Mouse (Mus musculus) heart, adult 8-10 months (tissue): ENCODE results near the gene Plpp6. TPM values are rescaled to one million over a fixed set of nuclear protein-coding genes. Genes with fewer than 3 reads are reported as not detected.
"Not testable (repeated sequence)": the region's sequence is repeated elsewhere in the genome, so short reads cannot be mapped to it uniquely, and the experiment has no call there.

Source experiments
- DNase-seq: peaks from one replicate; pipeline ENCODE4 v3.0.0; 2022; ENCODE audit warnings: low spot score
- total RNA-seq, 4 experiments: library from RNA; stranded (reverse); gene quantifications; 2 replicates each; pipeline ENCODE4 v1.2.4; 2022

Plpp6 gene
- total RNA-seq, 4 experiments from 2014 or later: 6.7 to 9.4 (median 7.8) TPM

- DNase-seq: no peak
Measured at GRCm38 (mm10) chr19:28982617-28983016, 18.9 kb downstream of the Plpp6 start.

DNA sequence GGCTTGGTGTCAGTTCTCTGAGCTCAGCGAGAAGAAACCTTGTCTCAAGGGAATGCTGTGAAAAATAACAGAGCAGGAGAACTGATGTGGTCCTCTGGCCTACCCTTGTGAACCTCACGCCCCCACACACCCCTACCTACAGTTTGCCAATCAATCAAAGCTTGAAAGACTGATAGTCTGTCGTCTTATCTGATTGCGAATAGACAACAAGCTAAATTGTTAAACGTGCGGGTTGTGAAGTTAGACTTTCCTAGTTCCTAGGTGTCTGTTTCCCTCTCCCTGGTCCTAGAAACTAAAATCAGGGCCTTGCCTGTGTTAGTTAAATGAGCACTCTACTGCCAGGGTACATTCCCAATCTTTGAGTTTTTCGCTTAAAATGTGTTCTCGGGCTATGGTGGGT is 25.8 kb downstream of the Plpp6 start:
- DNase-seq: no peak

DNA sequence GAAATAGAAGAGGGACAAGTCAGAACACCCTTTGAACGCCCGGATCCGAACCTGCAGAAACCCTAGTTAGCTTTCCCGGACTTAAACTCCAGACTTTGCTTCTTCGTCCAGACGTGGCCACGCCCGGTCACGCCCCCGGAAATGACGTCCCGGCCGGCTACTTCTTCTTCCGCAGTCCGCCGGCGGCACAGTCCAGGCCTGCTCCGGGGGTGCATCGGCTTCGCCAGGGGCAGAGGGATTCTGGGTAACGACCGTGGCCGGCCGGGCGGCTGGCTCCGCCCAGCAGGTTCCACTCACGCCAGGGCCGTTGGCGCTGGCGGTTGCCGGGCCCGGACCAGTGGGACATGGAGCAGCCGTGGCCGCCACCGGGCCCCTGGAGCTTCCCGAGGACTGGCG is 26.4 kb downstream of the Plpp6 start, which contains the start of gene Cdc37l1:
TSS of gene Cdc37l1 (plus strand) at position 159 of the 396 bp plus-strand sequence.
- peak; percentile 99 for DNase-seq

GRCm38 (mm10) chr19:28990590-28991221 is 27.0 kb downstream of the Plpp6 start:
- peak; percentile 55 for DNase-seq

DNA sequence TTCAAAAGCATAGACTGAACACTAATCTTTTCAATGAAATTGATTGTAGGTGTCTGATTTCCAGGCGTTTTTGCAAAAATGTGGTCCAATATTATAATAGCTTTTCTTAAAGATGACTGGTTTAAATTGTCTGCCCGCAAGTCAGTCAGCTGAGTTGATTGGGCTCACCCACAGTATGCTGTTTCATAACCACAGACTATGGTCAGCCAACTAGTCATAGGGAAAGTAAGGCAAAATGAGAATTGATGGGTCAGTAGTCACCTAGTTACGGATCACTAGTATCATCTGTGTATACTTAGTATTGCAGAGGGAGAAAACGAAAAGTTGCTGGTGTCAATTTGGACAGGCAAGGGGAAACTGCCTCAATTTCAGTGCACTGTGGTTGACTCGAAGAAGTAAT is 27.6 kb downstream of the Plpp6 start:
- no peak for DNase-seq

DNA sequence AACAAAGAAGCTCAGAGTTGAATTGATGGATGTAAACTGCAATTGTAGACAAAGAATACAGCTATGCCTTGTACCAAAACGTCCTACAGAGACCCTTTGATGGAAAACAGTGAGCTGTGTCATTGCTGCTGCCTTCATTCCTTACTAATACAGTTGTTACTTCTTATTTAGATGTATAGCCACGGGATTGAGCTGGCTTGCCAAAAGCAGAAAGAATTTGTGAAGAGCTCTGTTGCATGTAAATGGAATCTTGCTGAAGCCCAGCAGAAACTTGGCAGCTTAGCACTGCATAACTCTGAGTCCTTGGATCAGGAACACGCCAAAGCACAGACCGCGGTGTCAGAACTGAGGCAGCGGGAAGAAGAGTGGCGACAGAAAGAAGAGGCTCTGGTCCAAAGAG is 31.1 kb downstream of the Plpp6 start:
- DNase-seq: no peak

GRCm38 (mm10) chr19:28995366-28995765 is 31.6 kb downstream of the Plpp6 start:
- DNase-seq: no peak

GRCm38 (mm10) chr19:28997976-28998630 is 34.4 kb downstream of the Plpp6 start:
- no peak for DNase-seq

DNA sequence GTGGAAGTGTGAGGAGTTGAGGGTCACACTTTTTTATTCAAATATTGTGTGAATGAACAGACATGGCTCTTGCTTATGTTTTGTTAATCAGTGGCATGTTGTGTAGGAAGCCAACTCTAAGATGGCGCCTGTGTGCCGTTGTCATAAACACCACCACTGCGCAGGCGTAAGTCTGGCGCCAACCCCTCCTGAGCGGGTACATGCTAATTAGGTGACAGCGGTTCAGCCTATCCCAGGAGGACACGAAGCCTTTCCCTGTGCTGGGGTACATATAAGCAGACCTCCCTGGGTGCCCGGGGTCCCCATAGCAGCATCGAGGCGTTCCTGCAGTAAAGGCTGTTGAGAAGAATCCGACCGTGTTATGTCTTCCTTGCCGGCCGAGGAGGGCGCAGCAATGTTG is 36.6 kb downstream of the Plpp6 start:
- DNase-seq: not testable (repeated sequence)

DNA sequence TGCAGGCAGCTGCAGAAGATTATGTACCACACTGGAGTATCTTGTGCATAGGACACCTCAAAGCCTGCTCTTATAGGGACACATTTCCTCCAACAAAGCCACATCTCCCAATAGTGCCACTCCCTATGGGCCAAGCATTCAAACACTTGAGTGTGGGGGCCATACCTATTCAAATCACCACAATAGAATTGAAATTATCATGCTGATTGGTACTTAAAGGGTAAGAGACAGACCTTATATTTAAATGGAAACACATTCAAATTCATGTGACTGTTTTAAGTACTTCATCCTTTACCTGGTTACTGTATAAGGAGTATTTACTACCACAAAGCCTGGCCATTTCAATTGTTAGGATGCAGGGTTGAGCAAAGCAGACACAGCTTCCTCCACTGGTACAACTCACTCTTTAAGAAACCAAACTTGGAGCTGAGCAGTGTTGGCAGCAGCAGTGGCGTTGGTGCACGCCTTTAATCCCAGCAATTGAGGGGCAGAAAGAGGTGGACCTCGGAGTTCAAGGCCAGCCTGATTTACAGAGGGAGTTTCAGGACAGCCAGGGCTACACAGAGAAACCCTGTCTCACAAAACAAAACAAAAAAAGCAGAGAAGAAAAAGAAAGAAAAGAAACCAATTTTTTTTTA is 44.4 kb downstream of the Plpp6 start:
- DNase-seq: no peak

DNA sequence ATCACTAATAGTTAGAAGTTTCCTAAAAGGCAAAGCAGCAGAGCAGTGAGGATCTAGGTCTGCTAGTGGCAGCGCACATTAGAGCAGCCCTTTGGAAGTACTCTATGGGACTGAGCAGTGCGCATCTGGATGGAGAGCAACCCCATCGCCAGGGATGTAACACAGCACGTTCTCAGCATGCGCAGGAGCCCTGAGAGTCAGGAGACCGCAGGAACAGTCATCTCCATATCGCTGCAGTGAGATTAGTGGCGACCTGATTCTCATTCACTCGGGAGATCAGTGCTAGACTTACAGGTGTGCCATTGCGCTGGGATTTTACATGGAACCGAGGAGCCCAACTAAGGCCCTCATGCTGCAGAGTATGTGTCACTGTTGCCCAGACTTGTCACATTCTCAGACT is 45.3 kb downstream of the Plpp6 start:
- no peak for DNase-seq

GRCm38 (mm10) chr19:29011355-29011990 is 47.7 kb downstream of the Plpp6 start:
- DNase-seq: no peak

GRCm38 (mm10) chr19:29014466-29015055 is 50.8 kb downstream of the Plpp6 start:
- DNase-seq: no peak

DNA sequence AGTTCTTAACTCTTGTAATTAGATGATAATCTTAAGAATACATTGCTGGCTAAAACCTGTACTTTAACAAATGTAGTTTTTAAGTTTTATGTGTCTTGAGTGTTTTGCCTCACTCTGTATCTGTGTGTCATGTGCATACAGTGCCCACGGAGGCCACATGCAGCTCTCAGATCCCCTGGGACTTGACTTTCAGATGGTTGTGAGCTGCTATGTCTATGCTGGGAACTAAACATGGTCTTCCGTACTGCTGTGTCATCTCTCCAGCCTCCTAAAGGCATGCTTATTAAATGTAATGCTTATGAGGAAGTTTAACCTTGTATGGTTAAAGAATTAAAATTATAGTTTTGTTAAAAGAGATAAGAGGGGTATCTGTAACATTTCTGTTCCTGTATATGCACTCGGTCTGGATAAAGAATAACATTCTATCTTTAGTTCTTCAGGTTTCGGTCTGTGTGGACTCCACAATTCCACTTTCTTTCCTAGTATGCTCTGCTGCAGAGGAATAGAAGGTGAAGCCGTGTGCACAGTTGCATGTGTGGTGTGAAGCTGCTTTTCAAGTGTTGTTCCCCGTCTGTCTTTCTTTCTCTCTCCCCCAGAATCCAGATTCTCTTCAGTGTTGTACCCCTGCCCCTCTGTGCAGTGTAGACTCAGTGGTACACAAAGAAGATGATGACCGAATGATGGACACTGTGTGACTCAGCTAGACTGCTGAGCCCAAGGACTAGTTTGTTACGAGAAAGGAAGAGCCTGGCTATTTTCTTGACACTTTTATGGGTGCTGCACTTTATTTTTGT is 51.9 kb downstream of the Plpp6 start:
- DNase-seq: no peak

DNA sequence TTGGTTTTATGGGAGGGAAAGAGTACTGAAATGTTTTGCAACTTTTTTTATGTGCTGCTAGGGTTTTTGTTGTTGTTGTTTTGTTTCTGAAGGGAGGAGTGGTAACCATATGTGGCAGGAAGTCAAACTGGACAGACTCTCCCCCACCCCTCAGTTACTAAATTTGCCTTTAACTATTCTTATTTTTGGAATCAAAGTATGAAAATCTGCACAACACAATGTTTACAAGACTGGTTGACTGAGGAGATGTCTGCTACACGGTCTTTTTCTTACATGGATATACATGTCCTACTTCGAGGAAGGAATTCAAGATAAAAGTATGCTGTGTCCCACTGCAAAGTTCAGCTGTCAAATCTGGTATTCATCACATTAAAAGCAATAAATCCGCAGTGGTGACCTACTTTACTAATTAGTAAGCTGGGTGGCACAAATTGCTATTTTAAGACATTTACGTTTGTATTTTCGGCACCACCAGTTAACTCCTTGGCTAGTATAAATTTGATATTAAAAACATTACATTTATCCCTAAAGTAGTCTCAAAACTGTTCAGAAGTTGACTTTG is 52.5 kb downstream of the Plpp6 start:
- DNase-seq: no peak

Other genes starting within 250 kb of the Plpp6 start
- 1 to 10 TPM; 1.7 to 4.1 (median 2.4) TPM for gene Slc1a1, start 128.9 kb upstream of the Plpp6 start, total RNA-seq
- 10 to 100 TPM; 26.9 to 31.3 (median 29.9) TPM for gene 4430402I18Rik, start 3.8 kb downstream of the Plpp6 start, total RNA-seq
- gene Cdc37l1, start 26.4 kb downstream of the Plpp6 start, total RNA-seq: 10 to 100 TPM; 56.7 to 76.4 (median 64.3) TPM
- 100 to 1,000 TPM in 2 of 4 experiments, 10 to 100 TPM in 2; 76.6 to 102 (median 91.8) TPM for gene Ak3, start 84.0 kb downstream of the Plpp6 start, total RNA-seq
- gene Rcl1, start 137.4 kb downstream of the Plpp6 start, total RNA-seq: 1 to 10 TPM; 4.4 to 6.6 (median 5.8) TPM